Mouse (Mus musculus): ENCODE measurements at regions not wholly inside any gene's neighbourhood (a gene's known extent, or its start where the extent isn't known, plus 50 kb on each side); places are given as distances from the start of the nearest gene placed in this dataset.
"Not testable (repeated sequence)": the region's sequence is repeated elsewhere in the genome, so short reads cannot be mapped to it uniquely, and the experiment has no call there.

- H3K9ac ChIP-seq (ENCODE audit: low read depth, low read length), result no peak overlapping the region
- no peak for ATAC-seq (ENCODE audit: low read depth)
Observed at GRCm38 (mm10) chr6:6496789-6497188, 81.7 kb downstream of the Sem1 start.

GRCm38 (mm10) chr6:6496336-6496735 lies 82.1 kb downstream of the Sem1 start:
- Histone ChIP-seq H3K27ac (ENCODE audit: low read length) (no peak overlapping the region), H3K4me1 (ENCODE audit: control insufficient read depth, low read depth, low read length) (no peaks in the 10 kb centered on the region), H3K4me3 (ENCODE audit: low read depth, low read length) (no peak overlapping the region), H3K4me2 (ENCODE audit: low read depth, low read length) (no peak overlapping the region), H3K27me3 (ENCODE audit: control insufficient read depth, insufficient read depth, low read depth, low read length) (no peaks in the 10 kb centered on the region), H3K9me3 (replicated peaks; ENCODE audit: control insufficient read depth, low read length) (no peaks in the 10 kb centered on the region), H3K36me3 (ENCODE audit: control insufficient read depth, insufficient read depth) (no peaks in the 10 kb centered on the region), H3K9ac (ENCODE audit: low read depth, low read length) (no peak overlapping the region)
- WGBS (ENCODE audit: insufficient replicate concordance), result 55% methylated on average over 4 of the region's 4 CpGs
- ATAC-seq (ENCODE audit: low read depth), result no peak

More at GRCm38 (mm10) chr6:6496789-6497188, 81.7 kb downstream of the Sem1 start:
- Histone ChIP-seq H3K4me3 (ENCODE audit: low read depth, low read length) (no peak overlapping the region), H3K9me3 (replicated peaks; ENCODE audit: control insufficient read depth, low read length) (no peaks in the 10 kb centered on the region), H3K4me1 (ENCODE audit: control insufficient read depth, low read depth, low read length) (no peaks in the 10 kb centered on the region), H3K27me3 (ENCODE audit: control insufficient read depth, insufficient read depth, low read depth, low read length) (no peaks in the 10 kb centered on the region), H3K36me3 (ENCODE audit: control insufficient read depth, insufficient read depth) (no peaks in the 10 kb centered on the region), H3K4me2 (ENCODE audit: low read depth, low read length) (no peak overlapping the region), H3K27ac (ENCODE audit: low read length) (no peak overlapping the region)
- 37% methylated on average over 1 of the region's 1 CpGs for WGBS (ENCODE audit: insufficient replicate concordance)

- Histone ChIP-seq H3K27me3 (ENCODE audit: control insufficient read depth, insufficient read depth, low read depth, low read length) (no peaks in the 10 kb centered on the region), H3K9ac (ENCODE audit: low read depth, low read length) (no peak overlapping the region), H3K4me2 (ENCODE audit: low read depth, low read length) (no peak overlapping the region), H3K4me1 (ENCODE audit: control insufficient read depth, low read depth, low read length) (no peaks in the 10 kb centered on the region), H3K9me3 (replicated peaks; ENCODE audit: control insufficient read depth, low read length) (no peaks in the 10 kb centered on the region), H3K4me3 (ENCODE audit: low read depth, low read length) (no peak overlapping the region), H3K27ac (ENCODE audit: low read length) (no peak overlapping the region), H3K36me3 (ENCODE audit: control insufficient read depth, insufficient read depth) (no peaks in the 10 kb centered on the region)
- WGBS (ENCODE audit: insufficient replicate concordance), result 63% methylated on average over 4 of the region's 4 CpGs
- ATAC-seq (ENCODE audit: low read depth), result no peak
Observed at GRCm38 (mm10) chr6:6488191-6488590, 90.3 kb downstream of the Sem1 start.

GRCm38 (mm10) chr6:6481596-6481995 lies 96.9 kb downstream of the Sem1 start:
- WGBS (ENCODE audit: insufficient replicate concordance), result 67% methylated on average over 1 of the region's 1 CpGs
- ATAC-seq (ENCODE audit: low read depth); H3K4me1 ChIP-seq (ENCODE audit: control insufficient read depth, low read depth, low read length): not testable (repeated sequence)

GRCm38 (mm10) chr6:6470397-6470796 lies 108.1 kb downstream of the Sem1 start:
- ATAC-seq (ENCODE audit: low read depth), result no peak
- Histone ChIP-seq H3K9me3 (replicated peaks; ENCODE audit: control insufficient read depth, low read length) (no peaks in the 10 kb centered on the region), H3K27ac (ENCODE audit: low read length) (no peak overlapping the region), H3K4me1 (ENCODE audit: control insufficient read depth, low read depth, low read length) (no peaks in the 10 kb centered on the region), H3K4me3 (ENCODE audit: low read depth, low read length) (no peak overlapping the region), H3K36me3 (ENCODE audit: control insufficient read depth, insufficient read depth) (no peaks in the 10 kb centered on the region), H3K27me3 (ENCODE audit: control insufficient read depth, insufficient read depth, low read depth, low read length) (no peaks in the 10 kb centered on the region), H3K9ac (ENCODE audit: low read depth, low read length) (no peak overlapping the region), H3K4me2 (ENCODE audit: low read depth, low read length) (no peak overlapping the region)
- WGBS (ENCODE audit: insufficient replicate concordance), result 72% methylated on average over 8 of the region's 8 CpGs

More at GRCm38 (mm10) chr6:6481596-6481995, 96.9 kb downstream of the Sem1 start:
- not testable (repeated sequence) for H3K9me3 ChIP-seq (replicated peaks; ENCODE audit: control insufficient read depth, low read length); H3K27me3 ChIP-seq (ENCODE audit: control insufficient read depth, insufficient read depth, low read depth, low read length); H3K27ac ChIP-seq (ENCODE audit: low read length); H3K4me2 ChIP-seq (ENCODE audit: low read depth, low read length); H3K36me3 ChIP-seq (ENCODE audit: control insufficient read depth, insufficient read depth); H3K4me3 ChIP-seq (ENCODE audit: low read depth, low read length); H3K9ac ChIP-seq (ENCODE audit: low read depth, low read length)

GRCm38 (mm10) chr6:6467526-6467925 lies 110.9 kb downstream of the Sem1 start:
- Histone ChIP-seq H3K9me3 (replicated peaks; ENCODE audit: control insufficient read depth, low read length) (no peaks in the 10 kb centered on the region), H3K27me3 (ENCODE audit: control insufficient read depth, insufficient read depth, low read depth, low read length) (no peaks in the 10 kb centered on the region), H3K27ac (ENCODE audit: low read length) (no peak overlapping the region), H3K36me3 (ENCODE audit: control insufficient read depth, insufficient read depth) (no peaks in the 10 kb centered on the region), H3K4me3 (ENCODE audit: low read depth, low read length) (no peak overlapping the region), H3K4me2 (ENCODE audit: low read depth, low read length) (no peak overlapping the region), H3K4me1 (ENCODE audit: control insufficient read depth, low read depth, low read length) (no peaks in the 10 kb centered on the region), H3K9ac (ENCODE audit: low read depth, low read length) (no peak overlapping the region)
- WGBS (ENCODE audit: insufficient replicate concordance), result 24% methylated on average over 1 of the region's 1 CpGs
- ATAC-seq (ENCODE audit: low read depth), result no peak

GRCm38 (mm10) chr6:6466231-6466630 lies 112.2 kb downstream of the Sem1 start:
- H3K4me2 ChIP-seq (ENCODE audit: low read depth, low read length), result no peak overlapping the region
- 48% methylated on average over 2 of the region's 2 CpGs for WGBS (ENCODE audit: insufficient replicate concordance)
- no peak for ATAC-seq (ENCODE audit: low read depth)
- H3K27ac ChIP-seq (ENCODE audit: low read length), result no peak overlapping the region
- H3K27me3 ChIP-seq (ENCODE audit: control insufficient read depth, insufficient read depth, low read depth, low read length), result no peaks in the 10 kb centered on the region
- H3K4me3 ChIP-seq (ENCODE audit: low read depth, low read length), result no peak overlapping the region
- H3K9ac ChIP-seq (ENCODE audit: low read depth, low read length), result no peak overlapping the region
- no peaks in the 10 kb centered on the region for H3K4me1 ChIP-seq (ENCODE audit: control insufficient read depth, low read depth, low read length)
- no peaks in the 10 kb centered on the region for H3K36me3 ChIP-seq (ENCODE audit: control insufficient read depth, insufficient read depth)
- H3K9me3 ChIP-seq (replicated peaks; ENCODE audit: control insufficient read depth, low read length), result no peaks in the 10 kb centered on the region

GRCm38 (mm10) chr6:6463807-6464470 lies 114.5 kb downstream of the Sem1 start:
- no peak overlapping the region for H3K4me3 ChIP-seq (ENCODE audit: low read depth, low read length)
- ATAC-seq (ENCODE audit: low read depth), result no peak
- H3K9ac ChIP-seq (ENCODE audit: low read depth, low read length), result no peak overlapping the region
- no peak overlapping the region for H3K27ac ChIP-seq (ENCODE audit: low read length)
- H3K9me3 ChIP-seq (replicated peaks; ENCODE audit: control insufficient read depth, low read length), result no peaks in the 10 kb centered on the region
- H3K4me1 ChIP-seq (ENCODE audit: control insufficient read depth, low read depth, low read length), result no peaks in the 10 kb centered on the region
- WGBS (ENCODE audit: insufficient replicate concordance), result 24% methylated on average over 7 of the region's 7 CpGs
- no peaks in the 10 kb centered on the region for H3K27me3 ChIP-seq (ENCODE audit: control insufficient read depth, insufficient read depth, low read depth, low read length)
- H3K4me2 ChIP-seq (ENCODE audit: low read depth, low read length), result no peak overlapping the region
- no peaks in the 10 kb centered on the region for H3K36me3 ChIP-seq (ENCODE audit: control insufficient read depth, insufficient read depth)

GRCm38 (mm10) chr6:6459918-6460239 lies 118.6 kb downstream of the Sem1 start:
- H3K4me3 ChIP-seq (ENCODE audit: low read depth, low read length), result no peak overlapping the region
- 33% methylated on average over 2 of the region's 2 CpGs for WGBS (ENCODE audit: insufficient replicate concordance)

More at GRCm38 (mm10) chr6:6459918-6460239, 118.6 kb downstream of the Sem1 start:
- no peaks in the 10 kb centered on the region for H3K9me3 ChIP-seq (replicated peaks; ENCODE audit: control insufficient read depth, low read length)
- H3K27ac ChIP-seq (ENCODE audit: low read length), result no peak overlapping the region
- no peak overlapping the region for H3K9ac ChIP-seq (ENCODE audit: low read depth, low read length)
- no peaks in the 10 kb centered on the region for H3K36me3 ChIP-seq (ENCODE audit: control insufficient read depth, insufficient read depth)
- H3K4me1 ChIP-seq (ENCODE audit: control insufficient read depth, low read depth, low read length), result no peaks in the 10 kb centered on the region
- ATAC-seq (ENCODE audit: low read depth), result no peak
- H3K4me2 ChIP-seq (ENCODE audit: low read depth, low read length), result no peak overlapping the region
- no peaks in the 10 kb centered on the region for H3K27me3 ChIP-seq (ENCODE audit: control insufficient read depth, insufficient read depth, low read depth, low read length)

All from liver, embryonic 16.5 days (tissue).